Mouse (Mus musculus) cerebellum, adult 2 months (tissue): ENCODE results near the gene Tsc2. TPM values are rescaled to one million over a fixed set of nuclear protein-coding genes. Genes with fewer than 3 reads are reported as not detected.

Experiments used
- DNase-seq, 2 experiments: peaks; one replicate each; pipeline ENCODE4 v3.0.0; 2021
- H3K27ac ChIP-seq: fragments of 200-500 bp; 2 replicates; pipeline ENCODE4 v1.5.1; 2012; ENCODE audit warnings: low read length, control low read depth, inconsistent platforms; ENCODE audit not compliant: insufficient read depth
- H3K27me3 ChIP-seq: fragments of 200-500 bp; 2 replicates; pipeline ENCODE4 v1.6.1; 2012; ENCODE audit warnings: inconsistent platforms, mild to moderate bottlenecking, low read length, moderate library complexity; ENCODE audit not compliant: control insufficient read depth, insufficient read depth
- H3K4me1 ChIP-seq: fragments of 200-500 bp; 2 replicates; pipeline ENCODE4 v1.6.1; 2011; ENCODE audit warnings: low read length; ENCODE audit not compliant: control insufficient read depth, insufficient read depth
- H3K4me3 ChIP-seq: fragments of 200-500 bp; replicated peaks from 2 replicates; pipeline ENCODE3; 2011; ENCODE audit warnings: mild to moderate bottlenecking, low read depth, low read length, control low read depth; ENCODE audit not compliant: insufficient read depth
- CTCF ChIP-seq: fragments of 200-500 bp; IDR thresholded peaks from 2 replicates; pipeline ENCODE4 v1.5.1; 2011; ENCODE audit warnings: low read depth, mild to moderate bottlenecking, control low read depth, low read length, moderate library complexity, borderline replicate concordance; ENCODE audit not compliant: insufficient read depth
- POLR2A ChIP-seq: fragments of 200-500 bp; IDR thresholded peaks from 2 replicates; pipeline ENCODE4 v1.6.1; 2011; ENCODE audit warnings: low read length, control low read depth, borderline replicate concordance; ENCODE audit not compliant: insufficient read depth
- WGBS: fragments of 180-500 bp; shearing (Covaris S2); methylation state at CpG from one replicate; pipeline ENCODE4 v1.1.7; 2018; 5-methylcytosine and 5-hydroxymethylcytosine counted together
- polyA plus RNA-seq: library from polyadenylated mRNA; depleted of rRNA; stranded (reverse); fragments of >200 nt; gene quantifications from 2 replicates; pipeline ENCODE4 v1.2.3, GENCODE M21; 2012

Gene Tsc2
- polyA plus RNA-seq, 1 experiment: 168 TPM

- WGBS: 79% methylated on average over 4 of the region's 4 CpGs
- H3K27ac ChIP-seq: no peak overlapping the region
- TF ChIP-seq CTCF (no peak), POLR2A (no peak)
- DNase-seq: no peak
- H3K27me3 ChIP-seq: no peaks in the 10 kb centered on the region
- no peak overlapping the region for H3K4me3 ChIP-seq
- H3K4me1 ChIP-seq: peaks cover 28% of the 10 kb centered on the region
Measured at GRCm38 (mm10) chr17:24646381-24646780, 14.0 kb upstream of the Tsc2 start.

DNA sequence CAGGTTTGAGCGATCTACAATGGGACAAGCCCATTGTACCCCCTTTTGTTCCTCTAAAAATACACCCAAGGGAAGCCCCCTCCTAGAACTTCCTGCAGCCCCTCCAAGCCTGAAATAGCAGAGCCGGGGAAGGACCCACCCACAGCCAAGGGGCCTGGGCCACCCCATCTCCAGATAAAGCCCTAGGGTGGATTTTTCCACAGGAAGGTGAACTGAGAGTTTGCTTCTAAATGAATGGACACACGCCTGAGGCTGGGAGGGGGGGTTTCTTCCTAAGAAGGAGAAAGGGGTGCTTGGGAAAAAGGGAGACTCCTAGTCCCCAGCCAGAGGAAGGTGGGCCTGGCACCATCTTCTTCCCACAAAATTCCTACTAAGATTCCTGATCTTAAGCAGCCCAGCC is 13.5 kb upstream of the Tsc2 start:
- WGBS: 88% methylated on average over 3 of the region's 3 CpGs
- no peak overlapping the region for H3K27ac ChIP-seq
- no peaks in the 10 kb centered on the region for H3K27me3 ChIP-seq
- TF ChIP-seq CTCF (no peak), POLR2A (no peak)
- peaks cover 28% of the 10 kb centered on the region for H3K4me1 ChIP-seq
- no peak overlapping the region for H3K4me3 ChIP-seq
- no peak for DNase-seq

DNA sequence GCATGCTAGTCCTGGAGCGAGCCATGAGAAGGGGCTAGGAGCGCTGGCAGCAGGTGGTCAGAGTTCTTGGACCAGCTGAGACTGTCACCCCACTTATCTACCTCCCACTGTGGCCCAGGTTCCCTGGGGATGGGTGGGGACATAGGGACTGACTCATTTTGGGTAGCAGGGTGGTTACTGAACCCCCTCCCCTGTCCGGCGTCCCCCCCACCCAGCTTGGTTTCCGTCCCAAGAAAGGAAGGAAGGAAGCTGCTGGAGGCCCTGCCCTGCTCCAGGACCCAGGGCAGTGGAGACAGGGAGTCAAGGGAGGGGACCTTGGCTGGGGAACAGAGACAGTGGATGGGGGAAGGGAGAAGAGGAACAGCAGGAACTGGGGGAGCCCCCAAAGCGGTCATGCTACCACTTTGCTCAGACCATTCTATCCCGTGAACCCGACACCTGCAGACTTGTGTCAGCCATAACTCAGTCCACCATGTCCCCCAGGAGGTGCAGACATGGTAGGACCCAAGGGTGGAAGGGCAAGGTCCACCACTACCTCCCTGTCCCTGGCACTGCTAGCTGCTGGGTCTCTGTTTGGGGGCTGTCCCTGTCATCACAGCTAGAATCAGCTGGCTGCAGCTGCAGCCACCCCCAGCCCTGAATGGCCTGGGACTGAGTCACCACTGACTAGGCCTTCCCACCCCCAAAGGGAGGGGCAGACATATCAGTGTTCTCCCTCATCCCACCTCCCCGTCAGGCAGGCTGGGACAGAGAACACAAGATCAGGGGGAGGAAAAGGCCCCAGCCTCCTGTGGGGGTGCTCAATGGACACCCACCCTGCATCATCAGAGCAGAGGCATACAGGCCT is 12.7 kb upstream of the Tsc2 start:
- H3K27me3 ChIP-seq: no peaks in the 10 kb centered on the region
- DNase-seq: no peak
- WGBS: 78% methylated on average over 9 of the region's 9 CpGs
- H3K27ac ChIP-seq: no peak overlapping the region; the same call in 1 of the 2 replicates
- TF ChIP-seq CTCF (no peak), POLR2A (no peak)
- no peak overlapping the region for H3K4me3 ChIP-seq
- peaks cover 23% of the 10 kb centered on the region for H3K4me1 ChIP-seq

GRCm38 (mm10) chr17:24644030-24644715 is 11.7 kb upstream of the Tsc2 start:
- DNase-seq: no peak
- H3K4me3 ChIP-seq: no peak overlapping the region
- H3K27ac ChIP-seq: peak overlapping the region; percentile 32; the same call in 1 of the 2 replicates
- H3K27me3 ChIP-seq: no peaks in the 10 kb centered on the region
- 49% methylated on average over 7 of the region's 7 CpGs for WGBS
- TF ChIP-seq POLR2A (no peak), CTCF (no peak)
- H3K4me1 ChIP-seq: peaks cover 23% of the 10 kb centered on the region

- peaks cover 17% of the 10 kb centered on the region for H3K4me1 ChIP-seq
- DNase-seq: no peak
- no peak overlapping the region for H3K4me3 ChIP-seq
- WGBS: 67% methylated on average over 6 of the region's 6 CpGs
- no peak overlapping the region for H3K27ac ChIP-seq
- no peak for TF ChIP-seq CTCF
- no peak for TF ChIP-seq POLR2A
- no peaks in the 10 kb centered on the region for H3K27me3 ChIP-seq
Measured at GRCm38 (mm10) chr17:24642791-24643343, 10.4 kb upstream of the Tsc2 start.

- Histone ChIP-seq H3K4me1 (peaks cover 15% of the 10 kb centered on the region), H3K27me3 (no peaks in the 10 kb centered on the region), H3K27ac (no peak overlapping the region), H3K4me3 (no peak overlapping the region)
- WGBS: 87% methylated on average over 14 of the region's 14 CpGs
- TF ChIP-seq CTCF (no peak), POLR2A (no peak)
- no peak for DNase-seq
Measured at GRCm38 (mm10) chr17:24641944-24642343, 9.5 kb upstream of the Tsc2 start.

DNA sequence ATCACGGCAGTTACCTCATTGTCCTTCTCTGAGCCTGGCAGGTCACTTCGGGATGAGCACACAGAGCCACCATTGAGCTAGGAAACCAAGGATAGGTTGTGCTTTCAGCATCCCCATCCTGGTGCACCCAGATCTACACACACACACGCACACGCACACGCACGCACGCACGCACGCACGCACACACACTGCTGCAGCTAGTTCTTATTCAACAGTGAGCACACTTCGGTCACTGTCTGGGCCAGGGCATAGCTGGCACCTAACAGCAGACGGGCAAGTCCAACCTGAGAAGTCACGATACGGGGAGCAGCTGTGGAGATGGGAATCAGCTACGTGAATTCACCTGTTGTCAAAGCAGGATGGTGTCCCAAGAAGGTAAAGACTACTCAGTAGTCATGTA is 8.2 kb upstream of the Tsc2 start:
- TF ChIP-seq POLR2A (no peak), CTCF (no peak)
- peaks cover 12% of the 10 kb centered on the region; the same call in 1 of the 2 replicates for H3K4me1 ChIP-seq
- no peaks in the 10 kb centered on the region for H3K27me3 ChIP-seq
- WGBS: 89% methylated on average over 15 of the region's 15 CpGs
- no peak overlapping the region for H3K27ac ChIP-seq
- DNase-seq: no peak
- no peak overlapping the region for H3K4me3 ChIP-seq
